Mouse (Mus musculus) neutrophil, adult 83 days (primary cell): ENCODE data around the gene Gm11559. TPM values are rescaled to one million over a fixed set of nuclear protein-coding genes. Genes with fewer than 3 reads are reported as not detected.

Experiments
- total RNA-seq, 2 experiments: library from RNA; stranded (reverse); gene quantifications; one replicate each; pipeline ENCODE4 v1.2.4; 2023

Gene Gm11559
- not detected for total RNA-seq

GRCm38 (mm10) chr11:99864176-99864575 lies at the start of gene Gm11559:
Gm11559 (plus strand) TSS chr11:99864476.

GRCm38 (mm10) chr11:99815566-99815965 lies 48.7 kb upstream of the Gm11559 start, which contains the start of gene Gm11564:
Gm11564 (minus strand) TSS chr11:99815666.

GRCm38 (mm10) chr11:99837966-99838365 lies 26.3 kb upstream of the Gm11559 start, which contains the start of gene 2300003K06Rik:
2300003K06Rik (minus strand) TSS chr11:99838066.

DNA sequence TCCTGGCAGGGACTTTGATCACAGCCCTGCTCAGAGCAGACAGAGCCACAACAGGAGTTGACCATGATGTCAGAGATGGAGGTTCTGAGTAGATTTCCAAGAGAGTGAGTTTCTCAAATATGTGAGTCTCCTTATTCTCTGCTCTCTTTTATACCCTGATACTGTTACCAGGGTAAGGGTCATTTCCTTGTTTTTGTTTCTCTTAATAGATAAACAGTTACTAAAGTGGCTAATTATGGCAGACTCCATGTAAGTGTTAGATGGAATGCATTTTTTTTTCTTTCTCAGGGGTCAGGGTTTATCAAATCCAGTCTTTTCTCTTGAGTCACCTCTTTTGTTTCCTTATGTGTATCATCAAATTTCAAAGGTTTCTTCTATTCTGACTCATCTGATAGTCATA lies 12.8 kb upstream of the Gm11559 start, which contains the start of gene Krtap4-16:
Krtap4-16 (minus strand) TSS at position 101 of the 400 bp plus-strand sequence.

DNA sequence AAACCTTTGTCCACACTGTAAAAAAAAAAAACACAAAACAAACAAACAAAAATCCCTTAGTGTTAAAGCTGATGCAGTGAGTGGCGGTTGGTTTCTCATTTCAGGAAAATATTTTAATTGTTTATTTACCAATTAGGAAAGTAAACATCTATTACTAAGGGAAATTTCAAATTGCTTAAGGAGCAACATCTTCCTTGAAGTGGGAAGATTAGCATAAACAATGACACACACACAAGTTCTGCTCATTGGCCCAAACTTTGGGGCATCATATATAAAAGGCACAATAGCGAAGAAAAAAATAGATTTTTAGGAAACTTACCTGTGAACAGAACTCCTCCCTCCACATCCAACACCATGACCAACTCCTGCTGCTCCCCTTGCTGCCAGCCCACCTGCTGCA lies 6.7 kb upstream of the Gm11559 start, which contains the start of gene Gm11568:
Gm11568 (plus strand) TSS at position 301 of the 400 bp plus-strand sequence.

GRCm38 (mm10) chr11:99873089-99873488 lies 8.8 kb downstream of the Gm11559 start, which contains the start of gene Krtap9-1:
Krtap9-1 (plus strand) TSS chr11:99873389.

GRCm38 (mm10) chr11:99878887-99879286 lies 14.6 kb downstream of the Gm11559 start, which contains the start of gene Gm11567:
Gm11567 (plus strand) TSS chr11:99879187.

GRCm38 (mm10) chr11:99907620-99908019 lies 43.3 kb downstream of the Gm11559 start, which contains the start of gene Krtap31-1:
Krtap31-1 (plus strand) TSS chr11:99907920.

GRCm38 (mm10) chr11:99914451-99914850 lies 50.2 kb downstream of the Gm11559 start, which contains the start of gene Gm11565:
Gm11565 (plus strand) TSS chr11:99914751.

Other genes with a start within 250 kb of the Gm11559 start
- not detected for gene Krtap2-4, start 249.6 kb upstream of the Gm11559 start, total RNA-seq
- not detected for gene Gm11562, start 244.0 kb upstream of the Gm11559 start, total RNA-seq
- not detected for gene Krtap4-1, start 236.2 kb upstream of the Gm11559 start, total RNA-seq
- gene Krtap4-2, start 229.4 kb upstream of the Gm11559 start, total RNA-seq = not detected
- not detected for gene Krtap4-7, start 220.4 kb upstream of the Gm11559 start, total RNA-seq
- not detected for gene Gm11555, start 214.2 kb upstream of the Gm11559 start, total RNA-seq
- not detected for gene Gm11563, start 205.5 kb upstream of the Gm11559 start, total RNA-seq
- gene Krtap4-6, start 198.5 kb upstream of the Gm11559 start, total RNA-seq = not detected
- not detected for gene Gm14190, start 173.7 kb upstream of the Gm11559 start, total RNA-seq
- not detected for gene Gm14180, start 130.2 kb upstream of the Gm11559 start, total RNA-seq
- gene Gm11595, start 91.6 kb upstream of the Gm11559 start, total RNA-seq = not detected
- not detected for gene Krtap4-8, start 83.8 kb upstream of the Gm11559 start, total RNA-seq
- gene Krtap4-9, start 79.3 kb upstream of the Gm11559 start, total RNA-seq = not detected
- gene Gm11596, start 71.0 kb upstream of the Gm11559 start, total RNA-seq = not detected
- not detected for gene Gm11569, start 65.5 kb upstream of the Gm11559 start, total RNA-seq
- gene Gm11554, start 60.0 kb upstream of the Gm11559 start, total RNA-seq = not detected
- gene Krtap4-13, start 54.6 kb upstream of the Gm11559 start, total RNA-seq = not detected
- gene Gm11564, start 48.8 kb upstream of the Gm11559 start, total RNA-seq = not detected
- gene 2300003K06Rik, start 26.4 kb upstream of the Gm11559 start, total RNA-seq = not detected
- gene Krtap4-16, start 12.9 kb upstream of the Gm11559 start, total RNA-seq = not detected
- gene Gm11568, start 6.6 kb upstream of the Gm11559 start, total RNA-seq = not detected
- not detected for gene Krtap9-1, start 8.9 kb downstream of the Gm11559 start, total RNA-seq
- gene Gm11567, start 14.7 kb downstream of the Gm11559 start, total RNA-seq = not detected
- not detected for gene Krtap31-1, start 43.4 kb downstream of the Gm11559 start, total RNA-seq
- not detected for gene Gm11565, start 50.3 kb downstream of the Gm11559 start, total RNA-seq
- not detected for gene Krtap31-2, start 71.8 kb downstream of the Gm11559 start, total RNA-seq
- not detected for gene Krtap9-5, start 84.0 kb downstream of the Gm11559 start, total RNA-seq
- not detected for gene Krtap29-1, start 114.6 kb downstream of the Gm11559 start, total RNA-seq
- not detected for gene Krtap16-1, start 122.1 kb downstream of the Gm11559 start, total RNA-seq
- not detected for gene Krtap17-1, start 129.5 kb downstream of the Gm11559 start, total RNA-seq
- gene Krt33a, start 151.7 kb downstream of the Gm11559 start, total RNA-seq = not detected
- not detected for gene Krt33b, start 165.4 kb downstream of the Gm11559 start, total RNA-seq
- gene Krt34, start 177.1 kb downstream of the Gm11559 start, total RNA-seq = not detected
- not detected for gene Krt31, start 186.1 kb downstream of the Gm11559 start, total RNA-seq
- gene Krt32, start 223.8 kb downstream of the Gm11559 start, total RNA-seq = not detected
- not detected for gene Krt35, start 231.8 kb downstream of the Gm11559 start, total RNA-seq
- not detected for gene Krt36, start 241.2 kb downstream of the Gm11559 start, total RNA-seq